Mouse (Mus musculus): ENCODE measurements around the gene Stfa2l1. TPM values are rescaled to one million over a fixed set of nuclear protein-coding genes. Genes with fewer than 3 reads are reported as not detected.
"Not testable (repeated sequence)": the region's sequence is repeated elsewhere in the genome, so short reads cannot be mapped to it uniquely, and the experiment has no call there.

Stfa2l1 gene
- polyA plus RNA-seq (2016; fragmentation: Nextera tagmentation; extraction: Ambion mirVana) = not detected in 2 replicates

- Histone ChIP-seq H3K27ac (no peak within 1 kb of the TSS), H3K9ac (no peak within 1 kb of the TSS), H3K36me3 (replicated peaks) (no peaks in the 10 kb centered on the region), H3K9me3 (no peaks in the 10 kb centered on the region), H3K27me3 (no peaks in the 10 kb centered on the region), H3K4me2 (no peak within 1 kb of the TSS), H3K4me1 (no peaks in the 10 kb centered on the region), H3K4me3 (replicated peaks) (no peak within 1 kb of the TSS)
- no peak for ATAC-seq (ENCODE audit: low FRiP score)
Measured at GRCm38 (mm10) chr16:36156402-36156975, at the start of gene Stfa2l1. TSS of gene Stfa2l1 (plus strand) at chr16:36156811.

GRCm38 (mm10) chr16:36111486-36111885, 45.1 kb upstream of the Stfa2l1 start:
- ATAC-seq (ENCODE audit: low FRiP score); H3K27ac ChIP-seq; H3K4me1 ChIP-seq; H3K4me2 ChIP-seq; H3K9me3 ChIP-seq; H3K36me3 ChIP-seq (replicated peaks); H3K27me3 ChIP-seq; H3K4me3 ChIP-seq (replicated peaks); H3K9ac ChIP-seq: not testable (repeated sequence)

- H3K4me3 ChIP-seq (replicated peaks); ATAC-seq (ENCODE audit: low FRiP score); H3K9ac ChIP-seq; H3K36me3 ChIP-seq (replicated peaks); H3K27ac ChIP-seq; H3K4me2 ChIP-seq; H3K27me3 ChIP-seq; H3K4me1 ChIP-seq; H3K9me3 ChIP-seq: not testable (repeated sequence)
- 93% methylated on average over 6 of the region's 6 CpGs for WGBS
Measured at GRCm38 (mm10) chr16:36115751-36116150, 40.9 kb upstream of the Stfa2l1 start.

- no peak overlapping the region for H3K4me3 ChIP-seq (replicated peaks)
- no peak overlapping the region for H3K4me2 ChIP-seq
- no peaks in the 10 kb centered on the region for H3K36me3 ChIP-seq (replicated peaks)
- no peaks in the 10 kb centered on the region for H3K9me3 ChIP-seq
- ATAC-seq (ENCODE audit: low FRiP score) = no peak
- no peaks in the 10 kb centered on the region for H3K27me3 ChIP-seq
- WGBS = 92% methylated on average over 7 of the region's 7 CpGs
- H3K27ac ChIP-seq = no peak overlapping the region
- no peaks in the 10 kb centered on the region for H3K4me1 ChIP-seq
- no peak overlapping the region for H3K9ac ChIP-seq
Measured at GRCm38 (mm10) chr16:36128092-36128491, 28.5 kb upstream of the Stfa2l1 start.

- no peak within 1 kb of the TSS for H3K27ac ChIP-seq
- no peak for ATAC-seq (ENCODE audit: low FRiP score)
- no peak within 1 kb of the TSS for H3K4me3 ChIP-seq (replicated peaks)
- WGBS = 86% methylated on average over 1 of the region's 1 CpGs
- no peak within 1 kb of the TSS for H3K4me2 ChIP-seq
- no peaks in the 10 kb centered on the region for H3K4me1 ChIP-seq
- H3K36me3 ChIP-seq (replicated peaks) = no peaks in the 10 kb centered on the region
- no peaks in the 10 kb centered on the region for H3K9me3 ChIP-seq
- no peak within 1 kb of the TSS for H3K9ac ChIP-seq
- no peaks in the 10 kb centered on the region for H3K27me3 ChIP-seq
Measured at GRCm38 (mm10) chr16:36131141-36131540, 25.5 kb upstream of the Stfa2l1 start, which contains the start of gene Csta1. TSS of gene Csta1 (minus strand) at chr16:36131241.

- H3K27me3 ChIP-seq = no peaks in the 10 kb centered on the region
- no peaks in the 10 kb centered on the region for H3K9me3 ChIP-seq
- no peak overlapping the region for H3K4me2 ChIP-seq
- no peak for ATAC-seq (ENCODE audit: low FRiP score)
- whole genome bisulfite sequencing = 72% methylated on average over 2 of the region's 2 CpGs
- H3K27ac ChIP-seq = no peak overlapping the region
- no peaks in the 10 kb centered on the region for H3K4me1 ChIP-seq
- H3K4me3 ChIP-seq (replicated peaks) = no peak overlapping the region
- no peaks in the 10 kb centered on the region for H3K36me3 ChIP-seq (replicated peaks)
- H3K9ac ChIP-seq = no peak overlapping the region
Measured at GRCm38 (mm10) chr16:36138201-36138600, 18.4 kb upstream of the Stfa2l1 start.

GRCm38 (mm10) chr16:36167841-36168240, 11.2 kb downstream of the Stfa2l1 start:
- 86% methylated on average over 9 of the region's 10 CpGs for WGBS
- H3K4me1 ChIP-seq; ATAC-seq (ENCODE audit: low FRiP score): not testable (repeated sequence)

GRCm38 (mm10) chr16:36176108-36176507, 19.5 kb downstream of the Stfa2l1 start:
- no peak overlapping the region for H3K4me2 ChIP-seq
- H3K4me3 ChIP-seq (replicated peaks) = no peak overlapping the region
- no peak overlapping the region for H3K27ac ChIP-seq
- no peaks in the 10 kb centered on the region for H3K4me1 ChIP-seq
- no peak overlapping the region for H3K9ac ChIP-seq
- no peaks in the 10 kb centered on the region for H3K9me3 ChIP-seq
- no peak for ATAC-seq (ENCODE audit: low FRiP score)
- no peaks in the 10 kb centered on the region for H3K27me3 ChIP-seq
- no peaks in the 10 kb centered on the region for H3K36me3 ChIP-seq (replicated peaks)

More at GRCm38 (mm10) chr16:36167841-36168240, 11.2 kb downstream of the Stfa2l1 start:
- not testable (repeated sequence) for H3K9me3 ChIP-seq; H3K36me3 ChIP-seq (replicated peaks); H3K27me3 ChIP-seq; H3K27ac ChIP-seq; H3K4me2 ChIP-seq; H3K4me3 ChIP-seq (replicated peaks); H3K9ac ChIP-seq

- 79% methylated on average over 2 of the region's 2 CpGs for WGBS
Measured at GRCm38 (mm10) chr16:36179910-36180309, 23.3 kb downstream of the Stfa2l1 start.

GRCm38 (mm10) chr16:36183912-36184311, 27.3 kb downstream of the Stfa2l1 start, which contains the start of gene Gm5483:
TSS of gene Gm5483 (plus strand) at chr16:36184212.
- WGBS = 89% methylated on average over 4 of the region's 4 CpGs
- H3K9me3 ChIP-seq; ATAC-seq (ENCODE audit: low FRiP score): not testable (repeated sequence)

More at GRCm38 (mm10) chr16:36179910-36180309, 23.3 kb downstream of the Stfa2l1 start:
- no peak overlapping the region for H3K27ac ChIP-seq
- no peak for ATAC-seq (ENCODE audit: low FRiP score)
- H3K27me3 ChIP-seq = no peaks in the 10 kb centered on the region
- H3K4me1 ChIP-seq = no peaks in the 10 kb centered on the region
- H3K9me3 ChIP-seq = no peaks in the 10 kb centered on the region
- no peak overlapping the region for H3K4me3 ChIP-seq (replicated peaks)
- H3K4me2 ChIP-seq = no peak overlapping the region
- no peak overlapping the region for H3K9ac ChIP-seq
- H3K36me3 ChIP-seq (replicated peaks) = no peaks in the 10 kb centered on the region

GRCm38 (mm10) chr16:36199226-36199625, 42.6 kb downstream of the Stfa2l1 start:
- WGBS = 47% methylated on average over 19 of the region's 19 CpGs
- peak overlapping the region; percentile 30 for H3K4me2 ChIP-seq

More at GRCm38 (mm10) chr16:36183912-36184311, 27.3 kb downstream of the Stfa2l1 start, which contains the start of gene Gm5483:
- not testable (repeated sequence) for H3K4me1 ChIP-seq; H3K27me3 ChIP-seq; H3K4me3 ChIP-seq (replicated peaks); H3K27ac ChIP-seq; H3K9ac ChIP-seq; H3K36me3 ChIP-seq (replicated peaks); H3K4me2 ChIP-seq

GRCm38 (mm10) chr16:36203846-36204245, 47.2 kb downstream of the Stfa2l1 start:
- Histone ChIP-seq H3K9me3 (no peaks in the 10 kb centered on the region), H3K4me3 (replicated peaks) (no peak overlapping the region), H3K27me3 (no peaks in the 10 kb centered on the region), H3K36me3 (replicated peaks) (no peaks in the 10 kb centered on the region), H3K4me1 (no peaks in the 10 kb centered on the region), H3K9ac (no peak overlapping the region), H3K4me2 (no peak overlapping the region), H3K27ac (no peak overlapping the region)
- 82% methylated on average over 5 of the region's 5 CpGs for WGBS
- ATAC-seq (ENCODE audit: low FRiP score) = no peak

More at GRCm38 (mm10) chr16:36199226-36199625, 42.6 kb downstream of the Stfa2l1 start:
- H3K4me1 ChIP-seq = no peaks in the 10 kb centered on the region
- H3K36me3 ChIP-seq (replicated peaks) = no peaks in the 10 kb centered on the region
- no peaks in the 10 kb centered on the region for H3K9me3 ChIP-seq
- H3K9ac ChIP-seq = no peak overlapping the region
- H3K27me3 ChIP-seq = no peaks in the 10 kb centered on the region
- H3K4me3 ChIP-seq (replicated peaks) = no peak overlapping the region
- ATAC-seq (ENCODE audit: low FRiP score) = no peak
- H3K27ac ChIP-seq = no peak overlapping the region

- H3K27ac ChIP-seq; H3K36me3 ChIP-seq (replicated peaks); ATAC-seq (ENCODE audit: low FRiP score); H3K27me3 ChIP-seq; H3K9ac ChIP-seq; H3K4me2 ChIP-seq; H3K4me3 ChIP-seq (replicated peaks); H3K4me1 ChIP-seq; H3K9me3 ChIP-seq: not testable (repeated sequence)
- WGBS = 44% methylated on average over 2 of the region's 2 CpGs
Measured at GRCm38 (mm10) chr16:36205684-36206083, 49.1 kb downstream of the Stfa2l1 start.

Data from forebrain, embryonic 12.5 days (tissue).